Mouse (Mus musculus): ENCODE data around the gene Cend1. TPM values are rescaled to one million over a fixed set of nuclear protein-coding genes. Genes with fewer than 3 reads are reported as not detected.
A peak's percentile ranks its signal among the peaks of the same experiment; 100 is the strongest.
"Not testable (repeated sequence)": the region's sequence is repeated elsewhere in the genome, so short reads cannot be mapped to it uniquely, and the experiment has no call there.

The Cend1 gene
- polyA plus RNA-seq, 1 experiment from 2014 or later, result 7.4 TPM

GRCm38 (mm10) chr7:141455610-141456314, 26.5 kb upstream of the Cend1 start:
- peak overlapping the region; percentile 58 for H3K4me3 ChIP-seq (ENCODE audit: low read depth, low read length)
- peak; percentile 43 for ATAC-seq (replicated peaks; ENCODE audit: insufficient number of reproducible peaks, low FRiP score, low TSS enrichment)
- no peaks in the 10 kb centered on the region for H3K9me3 ChIP-seq (replicated peaks; ENCODE audit: control insufficient read depth, low read length)
- peaks cover 15% of the 10 kb centered on the region; the same call in 1 of the 2 replicates for H3K4me1 ChIP-seq (ENCODE audit: control insufficient read depth, insufficient read depth, low read length)
- peak overlapping the region; percentile 65 for H3K9ac ChIP-seq (ENCODE audit: low read depth, low read length)
- peak overlapping the region; percentile 73 for H3K27ac ChIP-seq (ENCODE audit: low read depth, low read length)
- H3K4me2 ChIP-seq, result peak overlapping the region; percentile 84
- H3K27me3 ChIP-seq (ENCODE audit: control insufficient read depth, insufficient read depth, low read length), result peaks cover 6% of the 10 kb centered on the region
- H3K36me3 ChIP-seq (ENCODE audit: control insufficient read depth, insufficient read depth, low read length), result peaks cover 16% of the 10 kb centered on the region
- 2% methylated on average over 23 of the region's 23 CpGs for WGBS (ENCODE audit: insufficient replicate concordance)

GRCm38 (mm10) chr7:141454967-141455551, 25.8 kb upstream of the Cend1 start, which contains the start of gene Pnpla2:
TSS of gene Pnpla2 (plus strand) at chr7:141455198.
- Histone ChIP-seq H3K9me3 (replicated peaks; ENCODE audit: control insufficient read depth, low read length) (no peaks in the 10 kb centered on the region), H3K9ac (ENCODE audit: low read depth, low read length) (peak within 1 kb of the TSS; percentile 65), H3K4me3 (ENCODE audit: low read depth, low read length) (peak within 1 kb of the TSS; percentile 58), H3K36me3 (ENCODE audit: control insufficient read depth, insufficient read depth, low read length) (peaks cover 19% of the 10 kb centered on the region), H3K4me2 (peak within 1 kb of the TSS; percentile 84), H3K4me1 (ENCODE audit: control insufficient read depth, insufficient read depth, low read length) (peaks cover 14% of the 10 kb centered on the region; the same call in 1 of the 2 replicates), H3K27me3 (ENCODE audit: control insufficient read depth, insufficient read depth, low read length) (0 out of 2 replicates have a peak, but pooled peaks cover 2% of the 10 kb centered on the region), H3K27ac (ENCODE audit: low read depth, low read length) (peak within 1 kb of the TSS; percentile 73)
- ATAC-seq (replicated peaks; ENCODE audit: insufficient number of reproducible peaks, low FRiP score, low TSS enrichment), result peak; percentile 83
- under 1% methylated on average over 43 of the region's 45 CpGs for WGBS (ENCODE audit: insufficient replicate concordance)

DNA sequence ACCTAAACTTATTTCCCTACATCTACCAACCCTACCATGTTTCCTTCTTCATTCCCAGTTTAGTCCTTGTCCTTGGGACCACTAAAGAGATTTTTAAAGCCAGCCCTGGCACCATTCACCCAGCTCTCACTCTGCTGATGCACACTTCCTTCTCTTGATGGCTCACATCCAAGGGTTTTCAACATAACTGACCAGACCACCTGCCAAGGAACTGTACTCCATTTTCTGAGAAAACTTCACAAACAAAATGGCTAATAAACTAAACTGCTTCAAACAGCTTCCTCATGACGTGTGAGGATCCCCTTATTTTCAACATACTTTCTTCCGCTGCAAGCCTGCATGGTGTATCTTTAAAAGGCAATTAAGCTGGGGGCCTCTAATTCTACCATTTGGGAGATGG, 24.3 kb upstream of the Cend1 start:
- WGBS (ENCODE audit: insufficient replicate concordance), result 75% methylated on average over 2 of the region's 2 CpGs
- no peak overlapping the region for H3K9ac ChIP-seq (ENCODE audit: low read depth, low read length)
- no peak overlapping the region for H3K27ac ChIP-seq (ENCODE audit: low read depth, low read length)
- H3K36me3 ChIP-seq (ENCODE audit: control insufficient read depth, insufficient read depth, low read length), result peaks cover 18% of the 10 kb centered on the region
- H3K9me3 ChIP-seq (replicated peaks; ENCODE audit: control insufficient read depth, low read length), result no peaks in the 10 kb centered on the region
- H3K4me1 ChIP-seq (ENCODE audit: control insufficient read depth, insufficient read depth, low read length), result peaks cover 16% of the 10 kb centered on the region
- H3K4me2 ChIP-seq, result no peak overlapping the region
- no peak for ATAC-seq (replicated peaks; ENCODE audit: insufficient number of reproducible peaks, low FRiP score, low TSS enrichment)
- H3K4me3 ChIP-seq (ENCODE audit: low read depth, low read length), result no peak overlapping the region
- no peaks in the 10 kb centered on the region for H3K27me3 ChIP-seq (ENCODE audit: control insufficient read depth, insufficient read depth, low read length)

GRCm38 (mm10) chr7:141451928-141452327, 22.6 kb upstream of the Cend1 start:
- H3K36me3 ChIP-seq (ENCODE audit: control insufficient read depth, insufficient read depth, low read length), result peaks cover 20% of the 10 kb centered on the region
- peaks cover 22% of the 10 kb centered on the region for H3K4me1 ChIP-seq (ENCODE audit: control insufficient read depth, insufficient read depth, low read length)
- no peaks in the 10 kb centered on the region for H3K9me3 ChIP-seq (replicated peaks; ENCODE audit: control insufficient read depth, low read length)
- H3K4me2 ChIP-seq, result no peak overlapping the region
- H3K27ac ChIP-seq (ENCODE audit: low read depth, low read length), result no peak overlapping the region
- ATAC-seq (replicated peaks; ENCODE audit: insufficient number of reproducible peaks, low FRiP score, low TSS enrichment), result no peak
- H3K27me3 ChIP-seq (ENCODE audit: control insufficient read depth, insufficient read depth, low read length), result no peaks in the 10 kb centered on the region
- H3K4me3 ChIP-seq (ENCODE audit: low read depth, low read length), result no peak overlapping the region
- no peak overlapping the region for H3K9ac ChIP-seq (ENCODE audit: low read depth, low read length)

DNA sequence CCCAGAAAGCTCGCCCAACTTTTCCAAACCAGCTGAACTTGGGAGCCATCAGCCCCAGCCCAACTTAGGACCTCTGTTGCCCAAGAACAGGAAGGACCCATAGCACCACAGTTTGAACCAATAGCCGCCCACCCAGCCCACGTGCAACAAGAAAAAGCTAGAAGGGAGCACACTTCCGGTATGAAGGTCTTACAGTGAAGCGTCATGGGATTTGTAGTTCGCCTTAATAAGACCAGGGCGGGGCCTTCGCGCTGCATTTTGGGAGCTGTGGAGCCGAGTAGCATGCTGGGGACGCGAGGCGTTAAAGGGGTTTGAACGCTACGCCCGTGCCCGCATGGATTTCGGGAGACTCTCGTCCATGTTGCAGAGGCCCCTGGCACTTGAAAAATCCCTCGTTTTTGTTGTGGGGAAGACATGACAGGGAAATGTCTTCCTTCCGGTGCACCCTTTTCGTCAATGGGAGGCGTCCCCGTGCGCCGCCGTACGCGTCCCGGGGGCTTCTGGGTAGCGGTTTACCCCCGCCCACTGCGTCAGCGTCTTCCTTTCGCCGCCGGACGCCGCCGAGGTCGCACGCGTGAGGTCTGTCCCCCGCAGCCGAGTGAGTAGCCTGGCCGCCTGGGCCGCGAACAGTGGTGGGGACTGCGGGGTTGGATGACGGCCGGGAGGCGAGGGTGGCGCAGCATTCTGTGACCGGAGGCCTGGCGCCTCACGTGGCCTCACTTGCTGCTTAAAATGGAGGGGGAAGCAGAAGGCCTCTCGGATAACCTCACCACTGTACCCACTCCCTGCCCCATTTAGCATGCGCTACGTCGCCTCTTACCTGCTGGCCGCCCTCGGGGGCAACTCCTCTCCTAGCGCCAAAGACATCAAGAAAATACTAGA, 18.1 kb upstream of the Cend1 start, which contains the start of gene Rplp2:
Gene Rplp2, plus strand, starts transcription at position 261 of the 882 bp plus-strand sequence.
- Histone ChIP-seq H3K4me1 (ENCODE audit: control insufficient read depth, insufficient read depth, low read length) (peaks cover 23% of the 10 kb centered on the region), H3K27ac (ENCODE audit: low read depth, low read length) (peak within 1 kb of the TSS; percentile 52), H3K9ac (ENCODE audit: low read depth, low read length) (peak within 1 kb of the TSS; percentile 88), H3K9me3 (replicated peaks; ENCODE audit: control insufficient read depth, low read length) (no peaks in the 10 kb centered on the region), H3K36me3 (ENCODE audit: control insufficient read depth, insufficient read depth, low read length) (peaks cover 20% of the 10 kb centered on the region), H3K4me2 (peak within 1 kb of the TSS; percentile 80), H3K4me3 (ENCODE audit: low read depth, low read length) (peak within 1 kb of the TSS; percentile 83), H3K27me3 (ENCODE audit: control insufficient read depth, insufficient read depth, low read length) (no peaks in the 10 kb centered on the region)
- WGBS (ENCODE audit: insufficient replicate concordance), result 0% methylated on average over 63 of the region's 63 CpGs
- ATAC-seq (replicated peaks; ENCODE audit: insufficient number of reproducible peaks, low FRiP score, low TSS enrichment), result peak; percentile 86

- H3K4me3 ChIP-seq (ENCODE audit: low read depth, low read length), result peak overlapping the region; percentile 83
- H3K27ac ChIP-seq (ENCODE audit: low read depth, low read length); ATAC-seq (replicated peaks; ENCODE audit: insufficient number of reproducible peaks, low FRiP score, low TSS enrichment); H3K9me3 ChIP-seq (replicated peaks; ENCODE audit: control insufficient read depth, low read length); H3K27me3 ChIP-seq (ENCODE audit: control insufficient read depth, insufficient read depth, low read length); H3K9ac ChIP-seq (ENCODE audit: low read depth, low read length): not testable (repeated sequence)
- 67% methylated on average over 3 of the region's 3 CpGs for WGBS (ENCODE audit: insufficient replicate concordance)
- H3K36me3 ChIP-seq (ENCODE audit: control insufficient read depth, insufficient read depth, low read length), result peaks cover 13% of the 10 kb centered on the region
- peak overlapping the region; percentile 80 for H3K4me2 ChIP-seq
- peaks cover 26% of the 10 kb centered on the region for H3K4me1 ChIP-seq (ENCODE audit: control insufficient read depth, insufficient read depth, low read length)
Measured at GRCm38 (mm10) chr7:141446374-141446773, 17.1 kb upstream of the Cend1 start.

DNA sequence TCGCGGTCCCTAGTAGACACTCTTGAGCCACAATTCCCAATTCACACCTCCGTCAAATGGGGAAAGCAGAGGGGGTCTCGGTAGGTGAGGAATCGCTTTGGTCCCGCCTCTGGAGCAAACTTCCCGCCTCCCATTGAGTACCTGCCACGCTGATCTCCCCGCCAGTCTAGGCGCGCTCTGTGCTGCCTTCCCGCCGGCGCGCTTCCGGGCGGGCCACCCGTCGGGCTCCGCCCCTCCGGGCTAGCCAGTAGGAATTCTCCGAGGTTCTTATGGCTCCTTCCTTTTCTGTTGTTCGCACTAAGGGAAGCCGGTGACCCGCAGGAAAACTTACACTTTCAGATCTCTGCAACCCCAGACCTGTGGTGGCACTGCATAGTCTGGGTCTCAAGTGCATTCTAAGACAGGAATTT, 14.5 kb upstream of the Cend1 start, which contains the start of gene Pidd1:
Gene Pidd1, minus strand, starts transcription at position 198 of the 410 bp plus-strand sequence.
- under 1% methylated on average over 25 of the region's 25 CpGs for WGBS (ENCODE audit: insufficient replicate concordance)
- Histone ChIP-seq H3K27ac (ENCODE audit: low read depth, low read length) (peak within 1 kb of the TSS; percentile 47; the same call in 1 of the 2 replicates), H3K9ac (ENCODE audit: low read depth, low read length) (peak within 1 kb of the TSS; percentile 77), H3K9me3 (replicated peaks; ENCODE audit: control insufficient read depth, low read length) (no peaks in the 10 kb centered on the region), H3K4me1 (ENCODE audit: control insufficient read depth, insufficient read depth, low read length) (peaks cover 33% of the 10 kb centered on the region), H3K27me3 (ENCODE audit: control insufficient read depth, insufficient read depth, low read length) (no peaks in the 10 kb centered on the region), H3K4me2 (peak within 1 kb of the TSS; percentile 99), H3K4me3 (ENCODE audit: low read depth, low read length) (peak within 1 kb of the TSS; percentile 48), H3K36me3 (ENCODE audit: control insufficient read depth, insufficient read depth, low read length) (peaks cover 9% of the 10 kb centered on the region; the same call in 1 of the 2 replicates)
- ATAC-seq (replicated peaks; ENCODE audit: insufficient number of reproducible peaks, low FRiP score, low TSS enrichment), result peak; percentile 44; the same call in 1 of the 2 replicates
